Mouse (Mus musculus): Measurements from ENCODE around the gene Spo11. TPM values are rescaled to one million over a fixed set of nuclear protein-coding genes. Genes with fewer than 3 reads are reported as not detected.

Gene Spo11
- total and polyA plus RNA-seq, 2 experiments from 2014 or later: 0.18 TPM; not detected in 1

DNA sequence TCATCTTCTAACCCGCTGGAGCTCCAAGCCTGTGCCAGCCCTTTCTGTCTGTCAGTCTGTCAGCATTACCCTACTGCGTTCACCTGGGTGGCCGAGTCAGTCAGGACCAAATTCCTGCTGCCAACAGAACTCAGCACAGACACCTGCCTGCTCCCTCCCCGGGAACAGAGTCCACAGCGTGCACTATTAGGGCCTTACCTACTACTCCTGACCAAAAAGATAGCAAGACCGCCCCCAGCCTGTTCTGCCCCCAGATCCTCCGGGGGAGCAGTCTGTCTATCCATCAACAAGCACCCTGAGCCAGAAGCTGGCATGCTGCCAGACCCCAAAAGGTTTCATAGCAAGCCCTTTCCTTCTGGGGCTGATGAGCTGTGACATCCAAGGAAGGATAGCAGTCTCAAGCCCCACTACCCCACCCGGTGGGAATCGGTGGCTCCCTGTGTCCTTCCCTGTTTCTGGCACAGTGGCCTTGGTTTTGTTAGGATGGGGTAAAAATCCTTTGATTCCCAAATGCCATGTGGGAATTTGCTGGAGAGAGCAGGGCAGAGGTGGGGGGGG, 27.3 kb upstream of the Spo11 start:
- TF ChIP-seq CTCF (IDR thresholded peaks at IDR 0.05; ENCODE audit: low read depth): no peak
- TF ChIP-seq EP300 (IDR thresholded peaks at IDR 0.05; ENCODE audit: low read depth): no peak
- Histone ChIP-seq H3K4me3 (ENCODE audit: low read depth, low read length) (no peak overlapping the region), H3K36me3 (replicated peaks; ENCODE audit: control insufficient read depth, insufficient read depth, low read length) (no peaks in the 10 kb centered on the region), H3K27ac (ENCODE audit: low read depth) (no peak overlapping the region), H3K9ac (replicated peaks; ENCODE audit: low read depth, low read length) (no peak overlapping the region), H3K4me1 (ENCODE audit: control insufficient read depth, insufficient read depth) (no peaks in the 10 kb centered on the region), H3K4me2 (ENCODE audit: low read depth, low read length) (no peak overlapping the region), H3K27me3 (ENCODE audit: control insufficient read depth, insufficient read depth, low read length) (no peaks in the 10 kb centered on the region), H3K9me3 (replicated peaks; ENCODE audit: control insufficient read depth, low read length) (no peaks in the 10 kb centered on the region)
- ATAC-seq (ENCODE audit: insufficient read depth, low read depth): no peak
- DNase-seq (ENCODE audit: low spot score): no peak
- 40% methylated on average over 9 of the region's 9 CpGs for WGBS

DNA sequence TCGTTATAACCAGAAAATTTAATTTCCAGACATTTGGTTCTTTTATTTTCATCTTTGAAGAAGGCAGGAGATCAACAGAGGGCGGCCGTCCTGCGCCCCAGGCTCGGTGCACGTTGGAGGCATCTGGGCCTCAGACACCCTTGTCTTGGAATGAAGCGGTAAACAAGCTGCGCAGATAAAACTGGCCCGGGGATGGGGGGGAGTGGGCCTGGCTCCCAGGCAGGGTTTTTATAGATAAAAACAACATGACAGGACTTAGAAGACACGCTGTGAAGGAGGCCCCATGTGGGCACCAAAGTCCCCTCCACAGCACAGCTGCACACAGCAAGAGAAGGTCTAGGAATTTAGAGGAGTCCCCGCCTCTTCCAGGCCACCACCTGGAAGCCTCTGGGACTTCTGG, 26.8 kb upstream of the Spo11 start:
- Histone ChIP-seq H3K4me1 (ENCODE audit: control insufficient read depth, insufficient read depth) (no peaks in the 10 kb centered on the region), H3K27ac (ENCODE audit: low read depth) (no peak overlapping the region), H3K36me3 (replicated peaks; ENCODE audit: control insufficient read depth, insufficient read depth, low read length) (no peaks in the 10 kb centered on the region), H3K4me2 (ENCODE audit: low read depth, low read length) (no peak overlapping the region), H3K27me3 (ENCODE audit: control insufficient read depth, insufficient read depth, low read length) (no peaks in the 10 kb centered on the region), H3K9ac (replicated peaks; ENCODE audit: low read depth, low read length) (no peak overlapping the region), H3K4me3 (ENCODE audit: low read depth, low read length) (no peak overlapping the region), H3K9me3 (replicated peaks; ENCODE audit: control insufficient read depth, low read length) (no peaks in the 10 kb centered on the region)
- no peak for ATAC-seq (ENCODE audit: insufficient read depth, low read depth)
- DNase-seq (ENCODE audit: low spot score): no peak
- TF ChIP-seq CTCF (IDR thresholded peaks at IDR 0.05; ENCODE audit: low read depth): no peak
- TF ChIP-seq EP300 (IDR thresholded peaks at IDR 0.05; ENCODE audit: low read depth): no peak
- WGBS: 23% methylated on average over 11 of the region's 11 CpGs

GRCm38 (mm10) chr2:172951976-172952375, 25.5 kb upstream of the Spo11 start:
- Histone ChIP-seq H3K36me3 (replicated peaks; ENCODE audit: control insufficient read depth, insufficient read depth, low read length) (no peaks in the 10 kb centered on the region), H3K27me3 (ENCODE audit: control insufficient read depth, insufficient read depth, low read length) (no peaks in the 10 kb centered on the region), H3K27ac (ENCODE audit: low read depth) (no peak overlapping the region), H3K9ac (replicated peaks; ENCODE audit: low read depth, low read length) (no peak overlapping the region), H3K4me2 (ENCODE audit: low read depth, low read length) (no peak overlapping the region), H3K4me1 (ENCODE audit: control insufficient read depth, insufficient read depth) (no peaks in the 10 kb centered on the region), H3K9me3 (replicated peaks; ENCODE audit: control insufficient read depth, low read length) (0 out of 2 replicates have a peak, but pooled peaks cover 4% of the 10 kb centered on the region), H3K4me3 (ENCODE audit: low read depth, low read length) (no peak overlapping the region)
- TF ChIP-seq EP300 (IDR thresholded peaks at IDR 0.05; ENCODE audit: low read depth) (no peak), CTCF (IDR thresholded peaks at IDR 0.05; ENCODE audit: low read depth) (no peak)
- WGBS: 84% methylated on average over 2 of the region's 2 CpGs
- DNase-seq (ENCODE audit: low spot score): no peak
- ATAC-seq (ENCODE audit: insufficient read depth, low read depth): no peak

- ATAC-seq (ENCODE audit: insufficient read depth, low read depth) (no peak), DNase-seq (ENCODE audit: low spot score) (no peak)
- Histone ChIP-seq H3K9ac (replicated peaks; ENCODE audit: low read depth, low read length) (no peak overlapping the region), H3K27ac (ENCODE audit: low read depth) (no peak overlapping the region), H3K4me1 (ENCODE audit: control insufficient read depth, insufficient read depth) (no peaks in the 10 kb centered on the region), H3K4me2 (ENCODE audit: low read depth, low read length) (no peak overlapping the region), H3K4me3 (ENCODE audit: low read depth, low read length) (no peak overlapping the region), H3K9me3 (replicated peaks; ENCODE audit: control insufficient read depth, low read length) (peaks cover 4% of the 10 kb centered on the region; the same call in 1 of the 2 replicates), H3K36me3 (replicated peaks; ENCODE audit: control insufficient read depth, insufficient read depth, low read length) (no peaks in the 10 kb centered on the region), H3K27me3 (ENCODE audit: control insufficient read depth, insufficient read depth, low read length) (no peaks in the 10 kb centered on the region)
- TF ChIP-seq CTCF (IDR thresholded peaks at IDR 0.05; ENCODE audit: low read depth) (no peak), EP300 (IDR thresholded peaks at IDR 0.05; ENCODE audit: low read depth) (no peak)
- WGBS: 47% methylated on average over 5 of the region's 5 CpGs
These were observed 18.9 kb upstream of the Spo11 start for GRCm38 (mm10) chr2:172958579-172958978.

DNA sequence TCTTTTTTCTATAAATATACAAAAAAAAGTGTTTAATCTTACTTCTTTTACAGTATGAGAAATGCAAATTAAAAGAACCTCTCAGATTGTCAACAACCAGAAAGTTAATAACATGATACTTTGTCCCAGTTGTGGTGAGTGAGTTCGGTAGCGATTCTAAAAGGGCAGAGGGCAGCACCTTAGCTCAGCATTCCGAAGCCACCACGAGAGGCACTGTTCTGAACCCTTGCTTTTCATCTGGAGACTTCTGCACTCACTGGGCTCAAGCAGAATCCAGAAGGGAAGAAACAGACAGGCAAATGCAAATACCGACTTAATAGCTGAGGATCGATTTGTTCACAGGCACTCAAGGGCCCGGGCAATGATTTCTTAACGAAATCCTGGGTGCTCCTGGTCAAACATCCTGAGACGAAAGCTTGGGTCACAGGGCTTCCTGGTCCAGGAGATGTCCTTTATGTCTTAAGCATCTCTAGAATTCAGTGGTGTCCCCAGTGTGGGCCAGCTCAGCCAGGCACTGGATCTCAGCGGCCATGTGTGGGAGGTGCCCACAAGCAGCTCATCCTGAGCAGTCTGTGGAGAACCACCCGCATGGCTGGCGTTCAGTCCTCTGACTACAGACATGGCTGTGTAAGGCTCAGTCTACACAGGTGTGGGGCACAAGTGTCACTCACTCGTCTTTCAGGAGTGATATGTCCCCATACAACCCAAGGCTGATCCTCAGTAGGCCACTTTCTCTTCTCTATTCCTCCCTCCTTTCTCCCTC, 18.3 kb upstream of the Spo11 start:
- Histone ChIP-seq H3K4me3 (ENCODE audit: low read depth, low read length) (no peak overlapping the region), H3K4me2 (ENCODE audit: low read depth, low read length) (no peak overlapping the region), H3K9ac (replicated peaks; ENCODE audit: low read depth, low read length) (no peak overlapping the region), H3K36me3 (replicated peaks; ENCODE audit: control insufficient read depth, insufficient read depth, low read length) (no peaks in the 10 kb centered on the region), H3K4me1 (ENCODE audit: control insufficient read depth, insufficient read depth) (no peaks in the 10 kb centered on the region), H3K27ac (ENCODE audit: low read depth) (no peak overlapping the region), H3K27me3 (ENCODE audit: control insufficient read depth, insufficient read depth, low read length) (no peaks in the 10 kb centered on the region), H3K9me3 (replicated peaks; ENCODE audit: control insufficient read depth, low read length) (peaks cover 4% of the 10 kb centered on the region; the same call in 1 of the 2 replicates)
- ATAC-seq (ENCODE audit: insufficient read depth, low read depth) (no peak), DNase-seq (ENCODE audit: low spot score) (no peak)
- no peak for TF ChIP-seq EP300 (IDR thresholded peaks at IDR 0.05; ENCODE audit: low read depth)
- TF ChIP-seq CTCF (IDR thresholded peaks at IDR 0.05; ENCODE audit: low read depth): no peak
- 55% methylated on average over 13 of the region's 13 CpGs for WGBS
